8 mouse cellular contexts compared by ENCODE assay signal in the genomic region with DNA sequence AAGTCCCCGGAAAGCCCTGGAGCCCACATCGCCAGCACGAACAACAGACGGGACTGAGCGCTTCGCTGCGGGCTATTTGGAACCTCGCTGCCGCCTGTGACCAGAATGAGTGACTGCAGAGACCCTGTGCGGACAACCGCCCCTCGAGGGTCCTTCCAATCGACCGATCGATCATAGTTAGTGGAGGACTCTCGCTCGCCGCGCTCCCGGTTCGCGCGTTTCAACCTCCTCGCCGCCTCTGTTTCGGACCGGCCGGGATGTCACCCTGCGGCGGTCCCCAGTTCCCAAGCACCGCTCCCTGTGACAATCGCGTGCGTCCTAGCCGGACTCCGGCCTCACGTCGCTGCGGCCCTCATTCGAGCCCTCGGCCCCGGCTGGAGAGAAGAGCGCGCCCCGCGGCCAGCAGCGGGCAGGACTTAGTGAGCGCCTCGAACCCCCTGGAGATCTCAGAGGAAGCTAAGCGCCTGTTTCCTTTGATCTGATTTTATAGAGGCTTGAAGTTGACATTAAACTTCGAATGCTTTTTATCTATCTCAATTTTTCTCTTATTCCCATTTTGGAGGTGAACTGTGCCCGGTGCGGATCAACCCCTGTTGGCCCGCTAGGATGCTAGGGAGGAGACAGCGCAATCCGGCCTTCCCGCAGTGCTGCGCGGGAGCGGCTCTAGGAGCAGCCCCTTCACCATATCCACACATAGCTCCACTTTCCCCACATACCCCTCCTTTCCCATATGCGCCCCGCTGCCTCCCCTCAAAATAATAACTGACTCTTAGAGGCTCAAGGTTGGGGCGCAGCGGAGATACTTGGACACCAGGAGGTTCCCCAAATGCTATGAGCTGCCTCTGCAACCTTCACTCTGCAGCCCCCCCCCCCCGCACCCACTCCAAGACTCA. TPM values are rescaled to one million over a fixed set of nuclear protein-coding genes. Genes with fewer than 3 reads are reported as not detected.
DNase-seq lines count a peak whose midpoint lies in the region; ATAC-seq and TF ChIP-seq lines count a peak whose summit lies in the region.

No protein-coding gene starts in this region.

- no peak for TF ChIP-seq POLR2A in testis, adult 2 months (IDR thresholded peaks at IDR 0.05; ENCODE audit: control insufficient read depth, low read depth, low read length)

- no peak for DNase-seq in testis, postnatal 10 days (ENCODE audit: low spot score)
- DNase-seq in limb, embryonic 10.5 days (ENCODE audit: low spot score): peak; percentile 71
- DNase-seq in testis, postnatal 14 days (ENCODE audit: low spot score): no peak
- DNase-seq in c-Kit-positive CD71-positive TER-119-positive erythroid progenitor cells, embryonic 14.5 days (ENCODE audit: low spot score): no peak
- no peak for DNase-seq in left cerebral cortex, adult 11 months (ENCODE audit: low spot score)

- 1% methylated on average over 65 of the region's 65 CpGs for WGBS in forebrain, embryonic 16.5 days
- under 1% methylated on average over 65 of the region's 65 CpGs for WGBS in limb, embryonic 10.5 days
- WGBS in neural tube, embryonic 13.5 days: under 1% methylated on average over 65 of the region's 65 CpGs

- ATAC-seq in forebrain, embryonic 16.5 days: peak; percentile 46
- 0 out of 2 replicates have a peak, but pooled peaks have one; percentile 16 for ATAC-seq in neural tube, embryonic 13.5 days (ENCODE audit: low read depth)

- no peaks in the 10 kb centered on the region for H3K36me3 ChIP-seq in testis, adult 2 months (ENCODE audit: control insufficient read depth, insufficient read depth, low read length)
- no peaks in the 10 kb centered on the region for H3K36me3 ChIP-seq in forebrain, embryonic 16.5 days (ENCODE audit: control insufficient read depth, insufficient read depth)
- no peaks in the 10 kb centered on the region for H3K36me3 ChIP-seq in limb, embryonic 10.5 days
- no peaks in the 10 kb centered on the region for H3K36me3 ChIP-seq in neural tube, embryonic 13.5 days

- no peaks in the 10 kb centered on the region for H3K27me3 ChIP-seq in testis, adult 2 months (ENCODE audit: control insufficient read depth, insufficient read depth, low read length)
- peaks cover 74% of the 10 kb centered on the region for H3K27me3 ChIP-seq in forebrain, embryonic 16.5 days (replicated peaks; ENCODE audit: control insufficient read depth, insufficient read depth, low read length)
- H3K27me3 ChIP-seq in limb, embryonic 10.5 days (ENCODE audit: low read depth, poor library complexity, severe bottlenecking): peaks cover 89% of the 10 kb centered on the region
- peaks cover 100% of the 10 kb centered on the region for H3K27me3 ChIP-seq in neural tube, embryonic 13.5 days

- no peak for TF ChIP-seq CTCF in testis, adult 2 months (IDR thresholded peaks at IDR 0.05; ENCODE audit: control insufficient read depth, insufficient read depth, insufficient replicate concordance, low read depth, low read length)

- peaks cover 5% of the 10 kb centered on the region; the same call in 1 of the 2 replicates for H3K4me1 ChIP-seq in testis, adult 2 months (ENCODE audit: control insufficient read depth, insufficient read depth, low read length)
- H3K4me1 ChIP-seq in forebrain, embryonic 16.5 days (replicated peaks; ENCODE audit: control insufficient read depth, insufficient read depth, low read length): peaks cover 7% of the 10 kb centered on the region
- H3K4me1 ChIP-seq in limb, embryonic 10.5 days: peaks cover 70% of the 10 kb centered on the region
- H3K4me1 ChIP-seq in neural tube, embryonic 13.5 days (replicated peaks): peaks cover 8% of the 10 kb centered on the region; the same call in 1 of the 2 replicates

- peak overlapping the region; percentile 22; the same call in 1 of the 2 replicates for H3K9ac ChIP-seq in forebrain, embryonic 16.5 days (replicated peaks; ENCODE audit: low read depth, low read length)
- H3K9ac ChIP-seq in neural tube, embryonic 13.5 days: no peak overlapping the region

- H3K4me3 ChIP-seq in testis, adult 2 months (ENCODE audit: control insufficient read depth, low read depth, low read length): peak overlapping the region; percentile 48
- H3K4me3 ChIP-seq in forebrain, embryonic 16.5 days (replicated peaks; ENCODE audit: low read length): peak overlapping the region; percentile 28
- peak overlapping the region; percentile 61 for H3K4me3 ChIP-seq in limb, embryonic 10.5 days
- H3K4me3 ChIP-seq in neural tube, embryonic 13.5 days: peak overlapping the region; percentile 16

- peak overlapping the region; percentile 30 for H3K4me2 ChIP-seq in forebrain, embryonic 16.5 days (ENCODE audit: low read length)
- peak overlapping the region; percentile 43 for H3K4me2 ChIP-seq in neural tube, embryonic 13.5 days

- no peak overlapping the region for H3K27ac ChIP-seq in testis, adult 2 months (ENCODE audit: control insufficient read depth, insufficient read depth, low read depth, low read length)
- no peak overlapping the region for H3K27ac ChIP-seq in forebrain, embryonic 16.5 days (ENCODE audit: low read length)
- H3K27ac ChIP-seq in limb, embryonic 10.5 days: peak overlapping the region; percentile 89
- H3K27ac ChIP-seq in neural tube, embryonic 13.5 days (replicated peaks): no peak overlapping the region

- no peaks in the 10 kb centered on the region for H3K9me3 ChIP-seq in forebrain, embryonic 16.5 days (ENCODE audit: control insufficient read depth, low read length)
- no peaks in the 10 kb centered on the region for H3K9me3 ChIP-seq in limb, embryonic 10.5 days (replicated peaks)
- H3K9me3 ChIP-seq in neural tube, embryonic 13.5 days: no peaks in the 10 kb centered on the region

RNA-seq across cellular contexts. Expression of a gene that starts 11.7 kb away (rescaled TPM):
- 0.05 and 0.18 TPM in 2 replicates for polyA plus RNA-seq in testis, adult 2 months (2012; rRNA removed)
- 2.7 and 4.9 TPM in 2 replicates for polyA plus RNA-seq in forebrain, embryonic 16.5 days (2015; fragmentation: Nextera tagmentation; extraction: Ambion mirVana)
- polyA plus RNA-seq in limb, embryonic 10.5 days (2016; fragmentation: Nextera tagmentation; extraction: Ambion mirVana): 31.1 and 37.4 TPM in 2 replicates
- polyA plus RNA-seq in neural tube, embryonic 13.5 days (2015; fragmentation: Nextera tagmentation; extraction: Ambion mirVana): 0.58 TPM in 1 of 2 replicates, not detected in the other

RNA-seq across cellular contexts. Expression of a gene that starts 28.2 kb away (rescaled TPM):
- 249 and 255 TPM in 2 replicates for polyA plus RNA-seq in testis, adult 2 months (2012; rRNA removed)
- polyA plus RNA-seq in forebrain, embryonic 16.5 days (2015; fragmentation: Nextera tagmentation; extraction: Ambion mirVana): not detected in 2 replicates
- 0.76 and 0.98 TPM in 2 replicates for polyA plus RNA-seq in limb, embryonic 10.5 days (2016; fragmentation: Nextera tagmentation; extraction: Ambion mirVana)
- polyA plus RNA-seq in neural tube, embryonic 13.5 days (2015; fragmentation: Nextera tagmentation; extraction: Ambion mirVana): not detected in 2 replicates

RNA-seq across cellular contexts. Expression of a gene that starts 48.0 kb away (rescaled TPM):
- not detected in 2 replicates for polyA plus RNA-seq in testis, adult 2 months (2012; rRNA removed)
- polyA plus RNA-seq in forebrain, embryonic 16.5 days (2015; fragmentation: Nextera tagmentation; extraction: Ambion mirVana): not detected in 2 replicates
- polyA plus RNA-seq in limb, embryonic 10.5 days (2016; fragmentation: Nextera tagmentation; extraction: Ambion mirVana): not detected in 2 replicates
- polyA plus RNA-seq in neural tube, embryonic 13.5 days (2015; fragmentation: Nextera tagmentation; extraction: Ambion mirVana): not detected in 2 replicates

RNA-seq across cellular contexts. Expression of a gene that starts 48.4 kb away (rescaled TPM):
- 19.2 and 21.2 TPM in 2 replicates for polyA plus RNA-seq in testis, adult 2 months (2012; rRNA removed)
- 145 and 148 TPM in 2 replicates for polyA plus RNA-seq in forebrain, embryonic 16.5 days (2015; fragmentation: Nextera tagmentation; extraction: Ambion mirVana)
- 66.4 and 78.1 TPM in 2 replicates for polyA plus RNA-seq in limb, embryonic 10.5 days (2016; fragmentation: Nextera tagmentation; extraction: Ambion mirVana)
- 128 and 133 TPM in 2 replicates for polyA plus RNA-seq in neural tube, embryonic 13.5 days (2015; fragmentation: Nextera tagmentation; extraction: Ambion mirVana)

Comparison
In these comparisons a context has a peak if more than half of its experiments do, and no peak if none do; other contexts are left out.
1. RNA of a gene that starts 28.2 kb away (polyA plus RNA-seq): 249 to 255 TPM in testis, adult 2 months; 0.76 to 0.98 TPM in limb, embryonic 10.5 days, not detected in forebrain, embryonic 16.5 days and not detected in neural tube, embryonic 13.5 days; every median in the first group is over 100 times any median in the second.
2. Peak in every context shown above with its lines, with median percentiles within 50 percentile points of each other: H3K4me3 ChIP-seq.